Mouse (Mus musculus): Measurements from ENCODE around the gene Gemin5.

GRCm38 (mm10) chr11:58123711-58124110, 44.6 kb downstream of the Gemin5 start:
- TF ChIP-seq POLR2A (IDR thresholded peaks at IDR 0.05; ENCODE audit: low read depth, low read length) (no peak), MEF2A (IDR thresholded peaks at IDR 0.05; ENCODE audit: borderline replicate concordance, low read depth, low read length) (no peak), HCFC1 (IDR thresholded peaks at IDR 0.05; ENCODE audit: low read depth, low read length) (no peak), CTCF (conservative IDR thresholded peaks at IDR 0.05 in 1 of 2, IDR thresholded peaks at IDR 0.05 in 1 of 2; ENCODE audit: low read depth in 2 of 2, low read length in 2 of 2) (no peak), RAD21 (IDR thresholded peaks at IDR 0.05; ENCODE audit: low read depth, low read length) (no peak), ZC3H11A (IDR thresholded peaks at IDR 0.05; ENCODE audit: low read depth, low read length) (no peak), E2F4 (IDR thresholded peaks at IDR 0.05; ENCODE audit: insufficient replicate concordance, low read depth, low read length) (no peak), ZMIZ1 (IDR thresholded peaks at IDR 0.05; ENCODE audit: low read depth, low read length) (no peak), EP300 (IDR thresholded peaks at IDR 0.05; ENCODE audit: low read length) (no peak), ELF1 (IDR thresholded peaks at IDR 0.05; ENCODE audit: low read depth, low read length) (no peak)

Measured in CH12.LX (cell line).